Mouse (Mus musculus): ENCODE data around the gene Thra. TPM values are rescaled to one million over a fixed set of nuclear protein-coding genes. Genes with fewer than 3 reads are reported as not detected.

Gene Thra
- polyA plus RNA-seq, 1 experiment from 2014 or later: 28.0 TPM

DNA sequence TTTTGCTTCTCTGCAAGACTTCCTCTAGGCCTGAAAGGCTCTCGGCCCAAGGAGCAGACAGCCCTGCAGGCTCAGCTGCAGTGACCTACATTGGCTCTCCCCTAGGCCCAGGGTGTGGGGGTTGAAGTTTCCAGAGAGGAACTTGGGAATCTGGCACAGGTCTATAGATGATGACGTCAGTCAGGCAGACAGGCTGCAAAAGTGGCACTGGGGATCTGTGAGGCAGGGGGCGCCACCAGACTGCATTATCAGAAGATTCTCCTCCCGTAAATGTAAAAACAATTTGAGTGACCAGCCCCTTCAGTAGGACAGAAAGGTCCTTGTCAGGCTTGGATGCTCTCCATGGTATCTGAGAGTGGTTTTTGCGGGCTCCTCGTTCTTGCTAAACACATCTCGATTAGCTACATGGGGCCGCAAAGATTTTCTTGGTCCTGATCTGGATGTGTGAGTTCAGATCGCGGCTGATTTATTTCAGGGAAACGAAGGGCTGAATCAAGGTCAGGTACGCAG is 45.4 kb downstream of the Thra start:
- peak overlapping the region; percentile 36 for H3K4me2 ChIP-seq (replicated peaks; ENCODE audit: low read depth, low read length)
- H3K27me3 ChIP-seq (ENCODE audit: control insufficient read depth, insufficient read depth, low read length): no peaks in the 10 kb centered on the region
- H3K27ac ChIP-seq (ENCODE audit: low read depth, low read length): peak overlapping the region; percentile 95
- peaks cover 61% of the 10 kb centered on the region for H3K4me1 ChIP-seq (ENCODE audit: control insufficient read depth, insufficient read depth, low read length)
- H3K36me3 ChIP-seq (ENCODE audit: control insufficient read depth, insufficient read depth, low read length): no peaks in the 10 kb centered on the region; the same call in 1 of the 2 replicates
- H3K4me3 ChIP-seq (ENCODE audit: low read length): no peak overlapping the region
- no peaks in the 10 kb centered on the region for H3K9me3 ChIP-seq (ENCODE audit: control insufficient read depth, low read length)
- H3K9ac ChIP-seq (ENCODE audit: low read depth, low read length): peak overlapping the region; percentile 47; the same call in 1 of the 2 replicates
- no peak for ATAC-seq (ENCODE audit: low FRiP score, low TSS enrichment)
- 5% methylated on average over 12 of the region's 12 CpGs for WGBS

DNA sequence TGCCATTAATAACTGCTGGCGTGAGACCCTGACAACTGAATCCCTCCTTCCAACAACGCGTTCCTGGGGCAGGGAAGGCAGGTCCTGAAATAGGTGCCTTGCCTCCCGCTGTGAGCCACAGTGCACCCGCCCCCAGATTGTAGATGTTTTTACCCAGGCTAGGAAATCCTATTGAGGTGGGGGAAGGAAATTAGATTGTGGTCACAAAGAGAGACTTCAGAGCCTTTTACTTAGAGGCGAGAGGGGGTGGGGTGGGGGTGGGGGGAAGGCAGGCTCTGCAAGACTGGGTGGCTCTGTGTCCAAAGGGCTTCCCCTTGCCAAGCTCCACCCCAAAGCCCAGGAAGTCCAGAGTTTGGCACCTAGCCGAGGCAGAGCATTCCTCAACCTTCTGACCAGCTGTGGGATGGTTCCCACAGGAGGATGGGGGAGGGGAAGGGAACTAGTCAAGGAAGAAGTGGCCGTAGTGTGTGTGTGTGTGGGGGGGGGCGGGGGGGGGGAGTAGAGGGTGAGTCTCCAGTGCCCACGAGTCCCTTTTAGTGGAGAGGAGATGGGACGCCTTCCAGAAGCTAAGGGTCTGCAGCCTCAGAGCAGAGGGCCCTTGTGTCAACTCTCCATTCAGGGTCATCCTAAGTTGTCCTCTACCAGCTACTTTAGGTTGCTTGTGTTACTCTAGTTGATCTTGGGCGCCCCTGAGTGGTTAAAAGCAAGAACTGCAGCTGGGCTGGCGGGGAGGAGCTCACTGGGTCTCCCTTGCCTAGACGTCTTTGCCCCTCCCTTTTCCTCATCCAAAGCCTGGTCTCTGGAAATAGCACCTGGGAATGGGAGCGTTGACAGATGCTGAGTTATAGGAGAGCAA is 46.1 kb downstream of the Thra start:
- Histone ChIP-seq H3K27ac (ENCODE audit: low read depth, low read length) (peak overlapping the region; percentile 95), H3K9me3 (ENCODE audit: control insufficient read depth, low read length) (no peaks in the 10 kb centered on the region), H3K4me3 (ENCODE audit: low read length) (no peak overlapping the region; the same call in 1 of the 2 replicates), H3K4me2 (replicated peaks; ENCODE audit: low read depth, low read length) (peak overlapping the region; percentile 36), H3K4me1 (ENCODE audit: control insufficient read depth, insufficient read depth, low read length) (peaks cover 57% of the 10 kb centered on the region), H3K27me3 (ENCODE audit: control insufficient read depth, insufficient read depth, low read length) (no peaks in the 10 kb centered on the region), H3K36me3 (ENCODE audit: control insufficient read depth, insufficient read depth, low read length) (no peaks in the 10 kb centered on the region; the same call in 1 of the 2 replicates), H3K9ac (ENCODE audit: low read depth, low read length) (peak overlapping the region; percentile 47)
- ATAC-seq (ENCODE audit: low FRiP score, low TSS enrichment): peak; percentile 59
- WGBS: under 1% methylated on average over 15 of the region's 15 CpGs

DNA sequence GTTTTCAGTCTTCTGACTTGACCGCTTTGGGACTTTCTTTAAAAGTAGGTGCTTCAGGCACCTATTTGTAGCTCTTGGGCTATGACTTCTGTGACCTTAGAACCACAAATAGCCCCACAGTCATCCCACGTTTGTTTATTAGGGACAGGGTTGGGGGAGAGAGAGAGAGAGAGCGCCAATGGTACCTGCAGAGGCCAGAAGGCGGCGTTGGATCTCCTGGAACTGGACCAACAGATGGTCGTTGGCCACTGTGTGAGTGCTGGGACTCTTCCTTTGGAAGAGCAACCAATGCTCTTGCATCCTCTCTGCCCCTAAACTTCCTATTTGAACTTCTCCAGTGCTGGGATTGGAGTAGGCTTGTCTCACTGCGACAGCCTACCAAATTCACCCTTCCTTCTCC is 46.8 kb downstream of the Thra start:
- peaks cover 54% of the 10 kb centered on the region for H3K4me1 ChIP-seq (ENCODE audit: control insufficient read depth, insufficient read depth, low read length)

DNA sequence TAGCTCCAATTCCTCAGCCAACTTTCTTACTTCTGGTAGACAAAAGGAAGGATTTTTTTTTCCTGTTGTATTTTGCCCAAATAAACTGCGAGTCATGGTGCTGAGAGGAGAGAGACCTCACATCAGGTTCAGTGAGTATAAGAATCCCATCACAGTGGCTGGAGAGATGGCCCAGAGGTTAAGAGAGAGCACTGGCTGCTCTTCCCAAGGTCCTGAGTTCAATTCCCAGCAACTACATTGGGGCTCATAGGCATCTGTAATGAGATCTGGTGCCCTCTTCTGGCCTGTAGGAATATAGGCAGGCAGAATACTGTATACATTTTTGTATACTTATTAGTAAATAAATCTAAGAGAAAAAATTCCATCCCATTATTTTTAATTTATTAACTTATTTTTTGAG is 47.3 kb downstream of the Thra start:
- no peak for ATAC-seq (ENCODE audit: low FRiP score, low TSS enrichment)
- H3K9ac ChIP-seq (ENCODE audit: low read depth, low read length): no peak overlapping the region
- no peaks in the 10 kb centered on the region for H3K27me3 ChIP-seq (ENCODE audit: control insufficient read depth, insufficient read depth, low read length)
- H3K4me3 ChIP-seq (ENCODE audit: low read length): no peak overlapping the region
- no peaks in the 10 kb centered on the region; the same call in 1 of the 2 replicates for H3K36me3 ChIP-seq (ENCODE audit: control insufficient read depth, insufficient read depth, low read length)
- H3K27ac ChIP-seq (ENCODE audit: low read depth, low read length): peak overlapping the region; percentile 95; the same call in 1 of the 2 replicates
- no peaks in the 10 kb centered on the region for H3K9me3 ChIP-seq (ENCODE audit: control insufficient read depth, low read length)
- WGBS: 93% methylated on average over 1 of the region's 1 CpGs
- no peak overlapping the region for H3K4me2 ChIP-seq (replicated peaks; ENCODE audit: low read depth, low read length)
- H3K4me1 ChIP-seq (ENCODE audit: control insufficient read depth, insufficient read depth, low read length): peaks cover 53% of the 10 kb centered on the region

More for the DNA sequence above, 46.8 kb downstream of the Thra start:
- Histone ChIP-seq H3K9me3 (ENCODE audit: control insufficient read depth, low read length) (no peaks in the 10 kb centered on the region), H3K4me2 (replicated peaks; ENCODE audit: low read depth, low read length) (no peak overlapping the region; the same call in 1 of the 2 replicates), H3K27me3 (ENCODE audit: control insufficient read depth, insufficient read depth, low read length) (no peaks in the 10 kb centered on the region), H3K36me3 (ENCODE audit: control insufficient read depth, insufficient read depth, low read length) (no peaks in the 10 kb centered on the region; the same call in 1 of the 2 replicates), H3K4me3 (ENCODE audit: low read length) (no peak overlapping the region), H3K27ac (ENCODE audit: low read depth, low read length) (peak overlapping the region; percentile 95; the same call in 1 of the 2 replicates), H3K9ac (ENCODE audit: low read depth, low read length) (no peak overlapping the region)
- 22% methylated on average over 7 of the region's 7 CpGs for WGBS
- ATAC-seq (ENCODE audit: low FRiP score, low TSS enrichment): no peak

DNA sequence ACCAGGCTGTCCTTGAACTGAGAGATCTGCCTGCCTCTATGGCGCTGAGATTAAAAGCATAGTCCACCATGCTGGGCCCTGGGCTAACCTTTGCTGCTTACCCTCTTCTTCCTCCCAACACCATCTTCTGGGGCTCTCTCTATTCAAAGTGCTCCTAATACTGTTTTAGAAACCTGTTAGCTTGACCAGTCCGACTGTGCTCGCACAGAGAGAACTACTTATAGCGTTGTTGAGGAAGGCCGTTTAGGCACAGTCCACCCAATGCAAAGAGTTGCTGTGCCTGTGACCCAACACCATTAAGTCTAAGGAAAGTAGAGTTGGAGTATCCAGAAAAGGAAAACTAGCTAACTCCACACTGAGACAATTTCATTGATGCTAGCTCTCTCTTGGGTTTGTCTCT is 47.7 kb downstream of the Thra start:
- Histone ChIP-seq H3K4me2 (replicated peaks; ENCODE audit: low read depth, low read length) (no peak overlapping the region), H3K4me1 (ENCODE audit: control insufficient read depth, insufficient read depth, low read length) (peaks cover 53% of the 10 kb centered on the region)
- WGBS: 95% methylated on average over 5 of the region's 5 CpGs

DNA sequence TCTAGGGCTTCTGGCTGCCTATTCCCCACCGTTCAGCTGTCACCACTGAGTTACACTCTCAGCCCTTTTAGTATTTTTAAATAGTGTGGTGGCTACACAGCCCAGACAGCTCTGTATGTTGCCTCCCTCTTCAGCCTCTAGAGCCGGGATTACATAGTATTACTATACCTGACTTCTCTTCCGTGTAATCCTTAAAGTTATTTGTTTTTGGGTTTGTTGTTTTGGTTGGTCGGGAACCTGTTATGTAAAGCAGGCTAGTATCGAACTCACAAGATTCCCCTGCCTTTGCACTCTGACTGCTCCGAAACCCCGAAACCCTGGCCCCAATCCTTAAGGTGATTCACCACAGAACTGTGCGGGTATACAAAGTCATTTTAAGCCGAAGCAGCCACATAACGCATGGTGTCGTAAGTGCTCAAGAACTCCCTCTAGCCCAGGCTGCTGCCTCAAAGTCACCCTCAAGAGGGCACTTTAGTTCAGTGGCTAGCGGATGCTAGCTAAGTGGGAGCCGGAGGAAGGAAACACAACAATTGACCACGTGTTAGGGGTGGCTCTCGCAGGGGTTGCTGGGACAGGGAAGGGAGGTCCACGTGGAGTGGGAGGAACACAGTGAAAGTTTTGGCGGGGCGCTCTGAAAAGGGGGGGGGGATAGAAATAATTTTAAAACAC is 48.2 kb downstream of the Thra start:
- H3K27me3 ChIP-seq (ENCODE audit: control insufficient read depth, insufficient read depth, low read length): no peaks in the 10 kb centered on the region
- H3K36me3 ChIP-seq (ENCODE audit: control insufficient read depth, insufficient read depth, low read length): no peaks in the 10 kb centered on the region; the same call in 1 of the 2 replicates
- 14% methylated on average over 18 of the region's 18 CpGs for WGBS
- peaks cover 53% of the 10 kb centered on the region for H3K4me1 ChIP-seq (ENCODE audit: control insufficient read depth, insufficient read depth, low read length)
- H3K4me2 ChIP-seq (replicated peaks; ENCODE audit: low read depth, low read length): peak overlapping the region; percentile 81
- H3K27ac ChIP-seq (ENCODE audit: low read depth, low read length): peak overlapping the region; percentile 25; the same call in 1 of the 2 replicates
- peak overlapping the region; percentile 69 for H3K9ac ChIP-seq (ENCODE audit: low read depth, low read length)
- H3K9me3 ChIP-seq (ENCODE audit: control insufficient read depth, low read length): no peaks in the 10 kb centered on the region
- peak; percentile 81 for ATAC-seq (ENCODE audit: low FRiP score, low TSS enrichment)
- peak overlapping the region; percentile 50 for H3K4me3 ChIP-seq (ENCODE audit: low read length)

More for the DNA sequence above, 47.7 kb downstream of the Thra start:
- Histone ChIP-seq H3K36me3 (ENCODE audit: control insufficient read depth, insufficient read depth, low read length) (no peaks in the 10 kb centered on the region; the same call in 1 of the 2 replicates), H3K27ac (ENCODE audit: low read depth, low read length) (peak overlapping the region; percentile 25; the same call in 1 of the 2 replicates), H3K9ac (ENCODE audit: low read depth, low read length) (no peak overlapping the region), H3K9me3 (ENCODE audit: control insufficient read depth, low read length) (no peaks in the 10 kb centered on the region), H3K4me3 (ENCODE audit: low read length) (no peak overlapping the region), H3K27me3 (ENCODE audit: control insufficient read depth, insufficient read depth, low read length) (no peaks in the 10 kb centered on the region)
- no peak for ATAC-seq (ENCODE audit: low FRiP score, low TSS enrichment)

DNA sequence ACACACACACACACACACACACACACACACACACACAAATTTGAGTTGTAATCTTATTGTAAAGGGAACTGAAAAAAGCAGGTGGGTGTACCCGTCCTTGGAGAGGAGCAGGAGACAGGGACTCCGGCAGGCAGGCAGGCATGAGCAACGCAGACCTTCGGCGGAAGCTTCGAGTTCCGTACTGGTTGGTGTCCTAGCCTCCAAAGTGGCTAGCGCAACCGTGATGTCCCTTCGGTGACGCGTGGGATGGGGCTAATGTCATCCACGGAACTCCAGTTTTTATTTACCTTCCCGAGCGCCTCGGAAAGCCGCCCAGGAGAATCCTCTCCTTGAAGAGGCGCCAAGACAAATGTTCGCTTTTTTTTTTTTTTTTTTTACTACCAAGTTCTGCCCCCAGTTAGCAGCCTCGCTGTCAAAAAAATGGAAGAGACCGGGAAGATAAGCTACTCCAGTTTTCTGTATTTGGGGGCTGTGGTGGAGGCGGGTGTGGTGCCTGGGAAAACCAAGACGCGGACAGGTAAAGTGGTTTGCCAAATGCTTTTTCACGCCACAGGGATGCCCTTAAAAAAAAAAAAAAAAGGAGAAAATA is 48.9 kb downstream of the Thra start:
- Histone ChIP-seq H3K9me3 (ENCODE audit: control insufficient read depth, low read length) (no peaks in the 10 kb centered on the region), H3K4me1 (ENCODE audit: control insufficient read depth, insufficient read depth, low read length) (peaks cover 50% of the 10 kb centered on the region), H3K27me3 (ENCODE audit: control insufficient read depth, insufficient read depth, low read length) (no peaks in the 10 kb centered on the region), H3K27ac (ENCODE audit: low read depth, low read length) (0 out of 2 replicates have a peak overlapping the region, but pooled peaks have one; percentile 59), H3K36me3 (ENCODE audit: control insufficient read depth, insufficient read depth, low read length) (no peaks in the 10 kb centered on the region; the same call in 1 of the 2 replicates), H3K4me3 (ENCODE audit: low read length) (peak overlapping the region; percentile 50), H3K9ac (ENCODE audit: low read depth, low read length) (peak overlapping the region; percentile 69), H3K4me2 (replicated peaks; ENCODE audit: low read depth, low read length) (peak overlapping the region; percentile 81)
- under 1% methylated on average over 25 of the region's 25 CpGs for WGBS
- ATAC-seq (ENCODE audit: low FRiP score, low TSS enrichment): 0 out of 2 replicates have a peak, but pooled peaks have one; percentile 16

DNA sequence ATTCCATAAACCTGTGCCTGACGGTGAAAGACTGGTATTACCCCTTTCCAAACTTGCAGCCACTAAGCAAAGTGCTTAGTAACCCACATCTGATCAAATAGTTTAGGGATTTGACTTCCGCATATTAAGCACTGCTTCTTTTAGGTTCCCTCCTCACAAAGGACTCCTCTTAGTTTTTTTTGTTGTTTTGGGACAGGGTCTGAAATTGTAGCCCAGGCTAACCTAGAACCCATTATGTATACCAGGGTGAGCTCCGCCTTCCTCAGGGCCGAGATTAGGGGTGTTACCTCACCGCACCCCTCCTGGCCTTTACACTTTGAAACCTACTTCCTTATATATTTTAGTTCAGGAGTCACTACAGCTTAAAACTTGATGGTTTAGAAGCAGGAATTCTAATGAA is 49.4 kb downstream of the Thra start:
- H3K27me3 ChIP-seq (ENCODE audit: control insufficient read depth, insufficient read depth, low read length): no peaks in the 10 kb centered on the region
- peak overlapping the region; percentile 50 for H3K4me3 ChIP-seq (ENCODE audit: low read length)
- H3K4me1 ChIP-seq (ENCODE audit: control insufficient read depth, insufficient read depth, low read length): peaks cover 47% of the 10 kb centered on the region
- peak overlapping the region; percentile 81 for H3K4me2 ChIP-seq (replicated peaks; ENCODE audit: low read depth, low read length)
- H3K9ac ChIP-seq (ENCODE audit: low read depth, low read length): 0 out of 2 replicates have a peak overlapping the region, but pooled peaks have one; percentile 69
- no peaks in the 10 kb centered on the region for H3K9me3 ChIP-seq (ENCODE audit: control insufficient read depth, low read length)
- no peaks in the 10 kb centered on the region; the same call in 1 of the 2 replicates for H3K36me3 ChIP-seq (ENCODE audit: control insufficient read depth, insufficient read depth, low read length)
- no peak for ATAC-seq (ENCODE audit: low FRiP score, low TSS enrichment)
- no peak overlapping the region for H3K27ac ChIP-seq (ENCODE audit: low read depth, low read length)
- WGBS: 42% methylated on average over 5 of the region's 5 CpGs
